Mouse (Mus musculus): ENCODE data around the gene Dbnl. TPM values are rescaled to one million over a fixed set of nuclear protein-coding genes. Genes with fewer than 3 reads are reported as not detected.

Dbnl gene
- 166 and 167 TPM in 2 replicates for total RNA-seq (2017)

DNA sequence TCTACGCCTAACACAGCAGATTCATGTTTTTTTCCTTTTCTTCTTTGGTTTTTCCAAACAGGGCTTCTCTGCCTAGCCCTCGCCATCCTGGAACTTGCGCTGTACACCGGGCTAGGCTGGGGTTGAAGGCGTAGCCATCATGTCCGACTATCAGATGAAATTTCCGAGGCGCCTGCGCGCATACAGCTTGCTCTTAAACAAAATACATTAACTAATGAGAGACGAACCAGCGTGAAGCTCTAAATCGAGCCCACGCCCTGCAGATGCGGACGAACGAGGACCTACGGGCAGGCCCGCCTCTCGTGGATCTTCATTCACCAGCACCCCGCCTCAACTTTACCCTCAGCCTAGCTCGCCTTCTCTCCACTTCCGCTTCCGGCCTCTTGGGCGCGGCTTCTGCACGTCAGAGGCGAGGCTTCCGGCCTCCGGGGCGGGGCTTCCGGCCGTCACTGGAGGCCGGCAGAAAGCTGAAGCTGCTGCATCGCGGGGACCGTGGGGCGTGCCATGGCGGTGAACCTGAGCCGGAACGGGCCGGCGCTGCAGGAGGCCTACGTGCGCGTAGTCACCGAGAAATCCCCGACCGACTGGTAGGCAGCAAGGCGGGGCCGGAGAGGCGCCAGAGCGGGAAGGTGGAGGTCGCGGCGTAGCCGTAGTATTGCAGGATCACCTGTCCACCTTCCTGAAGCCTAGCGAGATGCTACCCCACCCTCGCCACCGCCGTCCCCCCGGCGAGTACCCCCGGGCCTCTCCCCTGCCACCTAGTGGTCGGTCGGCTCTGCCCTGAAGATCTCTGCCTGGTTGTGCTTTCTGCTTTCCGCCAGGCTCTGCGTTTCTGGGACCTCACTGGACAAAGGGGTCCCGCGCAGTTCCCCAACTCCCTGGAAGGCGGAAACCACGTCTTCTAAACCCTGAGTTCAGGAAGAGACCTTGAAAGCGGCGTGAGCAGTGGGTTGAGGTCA, at the start of gene Dbnl:
TSS of gene Dbnl (plus strand) at position 433 of the 959 bp plus-strand sequence.
- peak; percentile 81 for ATAC-seq (ENCODE audit: extremely low read depth, insufficient number of reproducible peaks, low FRiP score, poor library complexity, severe bottlenecking)

DNA sequence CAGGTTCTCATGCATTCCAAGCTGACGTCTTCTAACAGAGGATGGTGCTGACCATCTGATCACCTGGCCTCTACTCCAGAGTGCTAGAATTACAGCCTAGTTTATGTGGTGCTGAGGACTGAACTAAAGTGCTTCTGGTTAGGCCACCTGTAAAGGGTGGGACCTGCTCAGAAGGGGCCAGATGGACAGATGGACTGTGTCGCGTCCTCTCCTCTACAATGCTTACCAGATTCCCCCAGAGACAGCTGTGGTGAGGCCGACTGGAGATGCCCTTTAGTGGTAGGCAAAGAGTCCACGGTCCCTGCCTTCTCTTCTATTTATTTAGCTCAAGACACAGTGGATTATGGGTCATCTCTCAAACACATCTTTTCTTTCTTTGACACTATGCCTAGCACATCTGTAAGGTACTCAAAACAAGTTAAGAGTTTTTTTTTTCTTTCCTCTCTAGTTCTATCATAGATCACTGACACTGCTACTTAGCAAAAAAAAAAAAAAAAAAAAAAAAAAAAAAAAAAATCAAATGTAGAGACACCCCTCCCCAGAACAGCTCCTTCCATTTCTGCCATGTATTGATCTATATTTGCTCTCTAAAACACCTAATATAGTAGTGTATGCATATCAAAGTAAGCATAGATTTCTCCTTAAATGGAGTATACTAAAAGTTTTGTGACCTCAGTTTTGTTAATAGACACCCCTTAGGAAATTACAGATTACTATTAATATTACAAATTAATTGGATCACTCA, 49.2 kb upstream of the Dbnl start:
- no peak for ATAC-seq (ENCODE audit: extremely low read depth, insufficient number of reproducible peaks, low FRiP score, poor library complexity, severe bottlenecking)

DNA sequence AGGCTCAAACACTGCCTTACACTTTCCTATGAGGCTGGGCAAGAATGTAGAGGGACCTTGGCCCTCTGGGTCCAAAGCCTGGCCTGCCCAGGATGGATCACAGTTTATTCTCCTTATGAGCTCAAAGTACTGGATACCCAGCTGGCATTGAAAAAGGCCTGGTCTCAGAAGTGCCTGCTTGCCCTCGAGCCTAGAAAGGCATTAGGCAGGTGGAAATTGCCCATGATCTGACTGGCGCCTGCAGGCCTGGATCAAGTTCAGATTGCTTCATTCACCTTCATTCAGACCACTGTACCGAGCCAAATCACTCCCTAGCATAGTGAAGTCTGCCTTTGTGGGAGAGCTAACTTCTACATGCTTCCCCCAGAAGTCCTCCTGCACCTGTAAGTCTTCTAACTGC, 48.4 kb upstream of the Dbnl start:
- ATAC-seq (ENCODE audit: extremely low read depth, insufficient number of reproducible peaks, low FRiP score, poor library complexity, severe bottlenecking): no peak

DNA sequence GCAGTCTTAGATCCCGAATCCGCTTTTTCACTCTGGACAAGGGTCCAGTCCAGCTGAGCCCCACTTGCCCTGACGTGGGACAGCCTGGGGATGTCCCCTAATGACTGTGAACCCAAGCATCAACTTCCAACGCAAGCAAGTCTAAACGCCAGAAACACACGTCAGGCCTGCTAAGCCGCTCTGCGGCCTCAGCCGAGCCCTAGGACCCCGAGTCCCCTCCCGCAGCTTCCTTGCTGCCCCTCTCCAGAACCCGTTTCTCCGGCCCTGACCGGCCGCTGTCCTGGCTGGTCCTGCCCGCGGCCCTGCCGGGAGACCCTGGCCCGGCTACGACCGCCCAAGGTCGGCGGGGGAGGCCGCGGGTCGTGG, 47.7 kb upstream of the Dbnl start:
- ATAC-seq (ENCODE audit: extremely low read depth, insufficient number of reproducible peaks, low FRiP score, poor library complexity, severe bottlenecking): no peak

DNA sequence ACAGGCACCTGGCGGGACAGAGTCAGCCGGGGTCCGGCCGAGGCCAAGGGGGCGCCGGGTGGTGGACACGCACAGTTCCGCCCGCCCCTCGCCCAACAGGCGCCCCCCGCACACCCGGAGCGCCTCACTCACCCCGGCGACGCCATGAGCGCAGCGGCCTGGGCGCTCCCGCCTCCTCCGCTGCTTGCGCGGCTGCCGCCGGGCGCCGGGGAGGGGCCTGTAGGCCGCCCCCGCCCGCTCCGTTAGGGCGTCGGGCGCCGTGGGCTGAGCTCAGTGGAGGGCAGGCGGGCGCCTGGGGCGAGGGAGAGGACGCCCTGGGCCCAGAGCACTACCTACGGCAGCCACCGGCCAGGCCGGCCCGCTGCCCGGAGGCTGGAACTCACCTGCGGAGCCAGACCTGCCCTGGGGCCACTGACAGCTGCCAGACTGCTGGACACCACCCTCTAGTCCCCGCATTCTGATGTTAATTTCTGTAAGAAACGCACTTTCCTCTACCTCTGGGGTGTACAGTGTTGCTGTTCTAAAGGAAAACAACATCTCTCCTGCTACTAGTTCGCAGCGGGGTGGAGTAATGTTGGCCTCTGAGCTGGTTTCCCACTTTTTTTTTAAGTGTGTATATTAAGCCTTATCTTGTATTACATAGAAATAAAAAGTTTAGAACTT, 47.2 kb upstream of the Dbnl start:
- ATAC-seq (ENCODE audit: extremely low read depth, insufficient number of reproducible peaks, low FRiP score, poor library complexity, severe bottlenecking): peak; percentile 86

DNA sequence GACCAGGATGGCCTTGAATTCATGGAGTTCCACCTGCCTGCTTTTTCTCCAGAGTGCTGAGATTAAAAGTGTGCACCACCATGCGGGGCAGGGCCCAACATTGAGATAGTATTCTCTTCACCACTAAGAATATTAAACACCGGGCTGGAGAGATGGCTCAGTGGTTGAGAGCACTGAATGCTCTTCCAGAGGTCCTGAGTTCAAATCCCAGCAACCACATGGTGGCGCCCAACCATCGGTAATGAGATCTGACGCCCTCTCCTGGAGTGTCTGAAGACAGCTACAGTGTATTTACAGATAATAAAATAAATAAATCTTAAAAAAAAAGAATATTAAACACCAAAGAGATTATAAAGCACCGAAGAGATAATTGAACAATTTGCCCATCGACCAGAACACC, 46.2 kb upstream of the Dbnl start:
- no peak for ATAC-seq (ENCODE audit: extremely low read depth, insufficient number of reproducible peaks, low FRiP score, poor library complexity, severe bottlenecking)

DNA sequence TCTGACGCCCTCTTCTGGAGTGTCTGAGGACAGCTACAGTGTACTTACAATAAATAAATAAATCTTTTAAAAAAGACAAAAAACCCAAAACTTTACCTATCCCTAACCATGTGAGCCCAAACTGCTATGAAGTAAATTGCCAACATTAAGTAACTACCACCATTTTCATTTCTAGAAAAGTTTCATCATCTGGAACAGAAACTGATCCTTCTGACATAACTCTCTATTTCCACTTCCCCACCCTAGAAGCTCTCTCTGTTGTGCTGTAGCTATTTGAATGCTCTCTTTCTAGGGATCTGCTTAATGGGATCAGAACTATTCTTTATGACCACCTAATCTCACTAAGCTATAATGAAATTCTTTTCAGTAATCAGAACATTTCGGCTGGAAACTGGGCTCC, 43.3 kb upstream of the Dbnl start:
- no peak for ATAC-seq (ENCODE audit: extremely low read depth, insufficient number of reproducible peaks, low FRiP score, poor library complexity, severe bottlenecking)

DNA sequence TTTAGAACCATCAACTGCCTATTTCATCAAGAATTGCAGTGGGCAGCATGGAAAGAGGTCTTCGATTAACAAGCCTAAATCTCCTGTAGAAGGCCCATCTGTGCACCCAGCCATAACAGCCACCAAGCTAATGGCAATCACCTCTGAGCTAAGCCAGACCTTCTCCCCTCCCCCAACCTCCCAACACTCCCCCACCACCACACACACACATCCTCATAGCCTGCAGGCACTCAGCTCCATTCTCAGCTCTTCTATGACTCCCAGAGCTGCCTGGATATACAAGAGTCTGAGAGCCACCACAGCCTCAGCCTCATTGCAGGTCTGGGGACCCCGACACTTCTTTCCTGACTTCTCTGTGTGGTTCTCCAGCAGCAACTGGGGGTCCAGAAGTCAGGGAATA, 34.5 kb upstream of the Dbnl start:
- ATAC-seq (ENCODE audit: extremely low read depth, insufficient number of reproducible peaks, low FRiP score, poor library complexity, severe bottlenecking): no peak

DNA sequence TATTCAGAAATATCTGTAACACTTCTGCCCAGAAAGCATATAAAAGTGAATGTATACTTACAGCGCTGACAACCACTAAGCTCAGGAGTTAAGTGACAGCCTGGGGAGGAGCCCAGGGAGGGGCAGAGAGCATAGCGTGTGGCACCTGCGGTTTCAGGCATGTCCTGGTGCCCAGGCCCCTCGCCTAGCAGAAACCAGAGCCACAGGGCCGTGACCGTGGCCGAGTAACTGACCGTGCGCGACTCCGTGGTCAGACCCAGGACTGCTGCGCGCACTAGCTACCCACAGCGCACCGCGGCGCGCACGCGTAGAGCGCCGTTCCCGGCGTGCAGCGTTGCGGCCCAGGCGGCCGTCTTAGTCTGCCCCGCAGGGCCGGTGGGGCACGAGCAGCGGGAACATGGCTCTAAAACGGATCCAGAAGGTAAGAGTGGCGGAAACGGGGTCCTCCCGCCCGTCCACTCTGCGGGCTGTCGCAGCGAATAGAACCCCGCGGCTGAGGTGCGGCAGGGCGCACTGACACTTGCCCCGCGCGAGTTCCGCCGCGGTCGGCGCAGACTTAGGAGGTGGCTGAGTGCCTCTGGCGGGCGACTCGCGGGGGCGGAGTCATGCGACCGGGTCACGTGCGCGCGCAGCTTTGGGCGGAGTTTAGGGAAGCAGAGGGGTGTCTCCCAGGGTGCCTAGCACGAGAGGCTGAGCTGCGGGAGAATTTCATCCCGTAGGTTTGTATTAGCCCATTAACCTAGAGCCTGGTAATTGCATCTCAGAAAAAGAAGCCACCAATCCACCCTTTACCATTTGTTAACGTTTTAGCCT, 26.3 kb upstream of the Dbnl start, which contains the start of gene Urgcp:
TSS of gene Urgcp (minus strand) at position 557 of the 813 bp plus-strand sequence.
- peak; percentile 90 for ATAC-seq (ENCODE audit: extremely low read depth, insufficient number of reproducible peaks, low FRiP score, poor library complexity, severe bottlenecking)

DNA sequence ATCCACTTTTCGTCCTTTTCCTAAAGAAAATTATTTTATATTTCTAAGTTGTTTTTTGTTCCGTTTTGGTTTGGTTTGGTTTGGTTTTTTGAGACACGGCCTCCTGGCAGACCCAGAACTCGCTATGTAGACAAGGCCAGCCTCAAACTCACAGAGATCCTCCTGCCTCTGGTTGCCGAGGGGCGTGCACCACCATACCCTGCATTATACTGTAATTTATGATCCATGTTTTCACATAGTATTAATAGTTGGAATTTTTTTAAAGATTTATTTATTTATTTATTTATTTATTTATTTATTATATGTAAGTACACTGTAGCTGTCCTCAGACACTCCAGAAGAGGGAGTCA, 25.7 kb upstream of the Dbnl start:
- no peak for ATAC-seq (ENCODE audit: extremely low read depth, insufficient number of reproducible peaks, low FRiP score, poor library complexity, severe bottlenecking)

DNA sequence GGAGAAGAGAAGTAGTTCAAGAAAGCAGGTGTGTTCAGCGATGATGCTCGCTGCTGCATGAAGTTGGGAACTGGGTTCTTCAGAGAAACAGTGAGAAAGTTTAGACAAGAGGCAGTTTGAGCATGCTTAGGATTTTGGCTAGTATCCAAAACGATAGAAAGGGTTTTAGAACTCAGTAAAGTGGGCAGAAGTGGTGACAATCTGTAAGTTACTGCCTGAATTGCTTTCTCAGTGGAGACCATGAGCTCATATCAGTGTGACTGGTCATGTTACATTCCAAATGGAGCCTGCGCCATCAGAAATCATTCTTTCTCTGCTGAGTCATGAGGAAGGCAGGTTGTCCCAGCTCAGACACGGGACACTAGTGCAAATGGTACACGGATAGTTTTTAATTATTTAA, 22.3 kb upstream of the Dbnl start:
- ATAC-seq (ENCODE audit: extremely low read depth, insufficient number of reproducible peaks, low FRiP score, poor library complexity, severe bottlenecking): no peak

DNA sequence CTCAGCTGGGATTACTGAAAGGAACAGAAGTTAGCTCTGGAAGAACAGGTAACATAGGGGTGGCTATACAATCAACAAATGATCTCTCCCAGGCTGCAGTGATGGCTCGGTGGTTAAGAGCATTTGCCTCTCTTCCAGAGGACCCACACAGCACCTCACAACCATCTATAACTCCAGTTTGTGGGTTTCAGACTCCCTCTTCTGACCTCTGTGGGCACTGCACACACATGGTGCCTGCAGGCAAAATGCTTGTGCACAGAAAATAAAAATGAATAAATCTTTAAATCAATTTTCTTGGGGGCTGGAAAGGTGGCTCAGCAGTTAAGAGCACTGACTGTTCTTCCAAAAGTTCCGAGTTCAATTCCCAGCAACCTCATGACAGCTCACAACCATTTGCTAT, 9.8 kb upstream of the Dbnl start:
- 0 out of 2 replicates have a peak, but pooled peaks have one; percentile 23 for ATAC-seq (ENCODE audit: extremely low read depth, insufficient number of reproducible peaks, low FRiP score, poor library complexity, severe bottlenecking)

DNA sequence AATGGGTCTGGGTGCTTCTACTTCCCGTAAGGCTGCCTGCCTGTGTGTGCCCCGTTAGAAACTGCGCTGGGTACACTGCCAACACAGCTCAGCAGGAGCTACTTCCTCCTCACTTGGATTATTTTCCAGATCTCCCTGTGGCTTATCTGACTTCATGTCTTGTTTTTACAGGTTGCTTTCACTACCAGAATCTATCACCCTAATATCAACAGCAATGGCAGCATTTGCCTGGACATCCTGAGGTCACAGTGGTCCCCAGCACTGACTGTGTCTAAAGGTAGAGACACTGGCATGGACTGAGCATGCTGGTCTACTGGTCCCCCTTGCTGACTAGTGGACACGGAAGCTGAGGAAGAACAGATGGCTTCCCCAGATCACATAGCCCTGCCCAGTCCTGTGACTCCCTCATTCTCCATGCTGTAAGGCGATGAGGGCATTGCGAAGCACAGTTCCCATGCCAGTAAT, 8.2 kb upstream of the Dbnl start:
- ATAC-seq (ENCODE audit: extremely low read depth, insufficient number of reproducible peaks, low FRiP score, poor library complexity, severe bottlenecking): no peak

DNA sequence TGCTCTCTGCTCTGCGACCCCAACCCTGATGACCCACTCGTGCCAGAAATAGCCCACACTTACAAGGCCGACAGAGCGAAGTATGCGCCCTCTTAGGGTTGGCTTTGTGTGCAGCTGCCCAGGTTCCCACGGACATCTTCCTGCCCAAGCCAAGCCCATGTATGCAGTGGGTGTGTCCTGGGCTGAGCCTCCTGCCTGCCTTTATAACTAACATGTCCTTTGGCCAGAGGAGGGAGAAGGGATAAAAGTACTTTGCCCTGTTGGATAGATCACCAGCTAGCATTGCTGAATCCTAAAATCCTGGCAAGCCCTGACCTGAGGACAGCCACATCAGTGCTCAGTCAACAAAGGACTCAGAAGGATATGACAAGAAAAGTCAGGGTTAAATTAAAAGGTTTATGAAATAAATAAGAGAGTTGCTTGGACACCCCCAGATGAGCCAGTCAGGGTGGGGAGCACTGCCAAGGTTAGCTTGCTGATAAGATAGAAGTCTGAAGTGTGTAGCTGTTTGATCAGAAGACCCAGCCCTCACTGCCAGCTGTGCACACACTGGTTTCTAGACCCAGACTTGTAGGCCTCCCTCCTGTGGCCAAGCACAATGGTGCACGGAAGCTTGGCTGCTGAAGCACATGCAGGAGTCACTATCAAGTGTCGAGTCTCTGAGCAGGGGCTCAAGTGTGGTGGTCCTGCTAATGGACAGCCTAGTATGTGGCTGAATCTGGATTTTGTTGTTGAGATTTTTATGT, 5.9 kb upstream of the Dbnl start:
- no peak for ATAC-seq (ENCODE audit: extremely low read depth, insufficient number of reproducible peaks, low FRiP score, poor library complexity, severe bottlenecking)

DNA sequence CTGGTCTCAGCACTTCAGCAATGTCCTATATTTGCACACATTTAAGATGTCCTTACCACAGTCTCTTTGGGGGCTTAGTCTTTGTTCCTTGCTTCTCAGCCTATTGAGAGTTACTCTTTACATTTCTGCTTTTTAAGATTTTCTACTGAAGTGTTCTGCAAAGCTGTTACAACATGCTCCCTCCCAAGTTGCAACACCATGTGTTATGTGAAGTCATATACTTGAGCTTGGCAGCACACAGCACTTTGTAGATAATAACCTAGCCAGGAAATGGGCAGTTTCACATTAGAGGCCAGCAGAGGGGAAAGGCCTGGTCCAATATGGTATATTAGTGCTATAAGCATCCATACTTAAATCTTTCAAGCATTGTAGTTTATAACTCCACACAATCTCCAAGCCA, 2.6 kb upstream of the Dbnl start:
- no peak for ATAC-seq (ENCODE audit: extremely low read depth, insufficient number of reproducible peaks, low FRiP score, poor library complexity, severe bottlenecking)

DNA sequence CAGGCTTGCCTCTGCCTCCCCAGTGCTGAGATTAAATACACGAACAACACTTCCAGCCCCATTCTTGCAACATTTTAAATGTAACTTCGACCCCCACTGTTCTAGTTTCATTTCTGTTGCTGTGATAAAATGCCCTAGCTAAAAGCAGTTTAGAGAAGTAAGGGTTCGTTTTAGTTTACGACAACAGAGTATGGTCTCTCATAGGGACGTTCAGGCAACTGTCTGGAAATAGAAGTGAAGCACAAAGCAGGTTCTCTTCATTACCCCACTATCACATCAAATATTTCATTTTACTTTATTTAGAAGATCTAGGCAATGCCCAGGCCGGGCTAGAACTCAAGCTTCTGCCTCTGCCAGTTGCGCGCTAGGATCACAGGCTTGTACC, 625 bp upstream of the Dbnl start:
- ATAC-seq (ENCODE audit: extremely low read depth, insufficient number of reproducible peaks, low FRiP score, poor library complexity, severe bottlenecking): no peak

DNA sequence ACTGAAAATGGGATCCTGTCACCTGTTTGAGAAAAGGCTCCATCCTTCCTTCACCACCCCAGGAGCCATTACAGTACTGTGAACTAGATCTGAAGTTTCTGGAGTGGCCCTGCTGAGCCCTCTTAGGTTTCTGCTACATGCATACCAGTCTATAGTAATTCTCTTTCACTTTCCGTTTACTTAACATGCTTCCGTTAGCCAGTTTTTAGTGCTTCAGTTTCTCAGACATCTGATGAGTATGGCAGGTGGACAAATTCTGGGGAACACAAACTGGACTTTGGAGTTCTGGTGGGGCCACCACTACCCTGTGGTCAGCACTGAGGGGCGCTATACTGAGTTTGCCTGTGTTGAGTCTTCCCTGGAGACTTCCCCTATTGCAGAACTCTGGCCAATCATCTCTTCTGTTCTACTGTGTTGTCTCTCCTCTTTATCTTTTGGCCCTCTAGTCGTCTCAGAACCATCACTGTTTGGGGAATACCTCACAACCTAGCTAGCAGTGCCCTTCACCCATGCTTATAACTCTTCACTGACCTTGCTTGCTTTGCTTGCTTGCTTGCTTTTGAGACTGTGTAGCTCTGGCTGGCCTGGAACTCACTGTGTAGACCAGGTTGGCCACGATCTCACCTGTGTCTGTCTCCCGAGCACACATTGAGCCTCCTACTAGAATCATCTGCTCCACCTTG, 924 bp downstream of the Dbnl start:
- ATAC-seq (ENCODE audit: extremely low read depth, insufficient number of reproducible peaks, low FRiP score, poor library complexity, severe bottlenecking): peak; percentile 23

All from neutrophil, adult 5-6 weeks (primary cell).